28 mouse cellular contexts compared by ENCODE assay signal in the genomic region with DNA sequence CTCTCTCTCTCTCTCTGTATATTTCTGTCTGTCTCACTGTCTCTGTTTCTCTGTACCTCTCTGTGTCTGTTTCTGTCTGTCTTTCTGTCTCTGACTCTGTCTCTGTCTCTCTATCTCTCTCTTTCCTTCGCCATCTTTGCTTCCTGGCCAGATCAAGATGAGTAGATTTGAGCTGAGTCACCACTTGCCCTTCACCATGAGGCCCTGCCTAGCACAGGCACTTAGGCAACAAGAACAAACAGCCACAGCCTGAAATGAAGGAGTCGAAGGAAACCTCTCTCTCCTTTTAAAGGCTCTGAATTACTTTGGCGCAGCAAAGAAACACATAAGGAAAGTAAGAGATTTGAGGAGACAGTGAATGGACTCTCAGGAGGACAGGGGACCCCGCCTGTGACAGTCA.
DNase-seq lines count a peak whose midpoint lies in the region; ATAC-seq and TF ChIP-seq lines count a peak whose summit lies in the region.
"Had no signal": no experiment of that assay in that cellular context is flagged by ENCODE, and none has a peak within 500 bp of the region (broad histone marks: within the 10 kb centered on the region; RNA-seq: fewer than 3 reads in every experiment).

No protein-coding gene starts in this region.

- no peaks in the 10 kb centered on the region for H3K36me3 ChIP-seq in lung, postnatal 0 days (ENCODE audit: insufficient read depth, low read length)
- no peaks in the 10 kb centered on the region for H3K36me3 ChIP-seq in liver, embryonic 13.5 days
- H3K36me3 ChIP-seq: embryonic facial prominence, embryonic 13.5 days; forebrain, embryonic 10.5 days; forebrain, embryonic 15.5 days; heart, embryonic 13.5 days; hindbrain, embryonic 10.5 days; midbrain, embryonic 13.5 days had no signal

- no peak for ATAC-seq in lung, postnatal 0 days
- peak; percentile 79 for ATAC-seq in liver, embryonic 13.5 days (ENCODE audit: low read depth)
- peak; percentile 44; the same call in 1 of the 2 replicates for ATAC-seq in megakaryocyte progenitor cell, adult 5-6 weeks (replicated peaks; ENCODE audit: poor library complexity)
- ATAC-seq: activated CD4-positive, CD25-positive, alpha-beta regulatory T cell, adult 4 months; forebrain, embryonic 15.5 days; hindbrain, embryonic 16.5 days; midbrain, embryonic 13.5 days had no signal

- peak; percentile 26 to 66 for DNase-seq in adrenal gland, adult (ENCODE audit: inconsistent age in 2 of 2, low spot score in 1 of 2)
- DNase-seq in adrenal gland, postnatal 4 days (ENCODE audit: low spot score in 2 of 2): no peak
- DNase-seq in lung, postnatal 0 days (ENCODE audit: low spot score): peak; percentile 21
- DNase-seq in lung, postnatal 14 days: no peak
- no peak for DNase-seq in liver, embryonic 13.5 days
- DNase-seq in left cerebral cortex, adult 11 months (ENCODE audit: low spot score): no peak
- DNase-seq in frontal cortex, postnatal 25 days (ENCODE audit: low spot score in 2 of 2): no peak
- DNase-seq: cerebellum, adult 11 months; cerebellum, adult 9-11 months; heart, postnatal 10 days; kidney, adult 2 months; kidney, postnatal 36 days; lung, embryonic 14.5 days; lung, postnatal 36 days; retina, postnatal 1 day; right cerebral cortex, postnatal 14 days; thymus, postnatal 14 days had no signal

- H3K9ac ChIP-seq in lung, postnatal 0 days (replicated peaks; ENCODE audit: low read depth): no peak overlapping the region
- peak overlapping the region; percentile 30; the same call in 1 of the 2 replicates for H3K9ac ChIP-seq in liver, embryonic 13.5 days
- H3K9ac ChIP-seq: embryonic facial prominence, embryonic 13.5 days; forebrain, embryonic 15.5 days; heart, embryonic 13.5 days; lung, embryonic 14.5 days; midbrain, embryonic 13.5 days had no signal

- TF ChIP-seq CTCF in lung, postnatal 0 days (IDR thresholded peaks at IDR 0.05): no peak

- H3K9me3 ChIP-seq in lung, postnatal 0 days (ENCODE audit: low read length): no peaks in the 10 kb centered on the region
- no peaks in the 10 kb centered on the region for H3K9me3 ChIP-seq in liver, embryonic 13.5 days (replicated peaks)
- H3K9me3 ChIP-seq: embryonic facial prominence, embryonic 13.5 days; forebrain, embryonic 10.5 days; forebrain, embryonic 15.5 days; heart, embryonic 13.5 days; hindbrain, embryonic 10.5 days; megakaryocyte, embryonic 14.5 days; midbrain, embryonic 13.5 days had no signal

- no peaks in the 10 kb centered on the region for H3K27me3 ChIP-seq in lung, postnatal 0 days (replicated peaks; ENCODE audit: insufficient read depth, low read length)
- H3K27me3 ChIP-seq in liver, embryonic 13.5 days: no peaks in the 10 kb centered on the region
- H3K27me3 ChIP-seq: embryonic facial prominence, embryonic 13.5 days; forebrain, embryonic 15.5 days; heart, embryonic 13.5 days; megakaryocyte, embryonic 14.5 days; midbrain, embryonic 13.5 days had no signal

- H3K4me1 ChIP-seq in lung, postnatal 0 days (ENCODE audit: insufficient read depth, low read depth, low read length): 0 out of 2 replicates have a peak, but pooled peaks cover 2% of the 10 kb centered on the region
- H3K4me1 ChIP-seq in liver, embryonic 13.5 days (replicated peaks): peaks cover 21% of the 10 kb centered on the region
- H3K4me1 ChIP-seq: heart, embryonic 13.5 days; midbrain, embryonic 13.5 days had no signal

- no peak overlapping the region for H3K27ac ChIP-seq in lung, postnatal 0 days (ENCODE audit: low read length)
- H3K27ac ChIP-seq in liver, embryonic 13.5 days: peak overlapping the region; percentile 9; the same call in 1 of the 2 replicates
- H3K27ac ChIP-seq: embryonic facial prominence, embryonic 13.5 days; forebrain, embryonic 10.5 days; forebrain, embryonic 15.5 days; heart, embryonic 13.5 days; hindbrain, embryonic 10.5 days; layer of hippocampus, adult 2 months; midbrain, embryonic 13.5 days had no signal

- 65% methylated on average over 4 of the region's 4 CpGs for WGBS in lung, postnatal 0 days
- 50% methylated on average over 4 of the region's 4 CpGs for WGBS in liver, embryonic 13.5 days (ENCODE audit: insufficient replicate concordance)

- no peak overlapping the region for H3K4me3 ChIP-seq in lung, postnatal 0 days (ENCODE audit: low read depth, low read length)
- no peak overlapping the region for H3K4me3 ChIP-seq in liver, embryonic 13.5 days (replicated peaks)
- H3K4me3 ChIP-seq: embryonic facial prominence, embryonic 13.5 days; forebrain, embryonic 10.5 days; forebrain, embryonic 15.5 days; heart, embryonic 13.5 days; hindbrain, embryonic 10.5 days; layer of hippocampus, adult 2 months; megakaryocyte, embryonic 14.5 days; midbrain, embryonic 13.5 days had no signal

- H3K4me2 ChIP-seq in lung, postnatal 0 days (replicated peaks; ENCODE audit: low read depth, low read length): no peak overlapping the region
- H3K4me2 ChIP-seq in liver, embryonic 13.5 days: peak overlapping the region; percentile 10; the same call in 1 of the 2 replicates
- H3K4me2 ChIP-seq: embryonic facial prominence, embryonic 13.5 days; forebrain, embryonic 15.5 days; heart, embryonic 13.5 days; lung, embryonic 14.5 days; midbrain, embryonic 13.5 days had no signal

- no peak for TF ChIP-seq EP300 in lung, postnatal 0 days (IDR thresholded peaks at IDR 0.05)

Comparison
In these comparisons a context has a peak if more than half of its experiments do, and no peak if none do; other contexts are left out.
1. DNase-seq: peak in adrenal gland, adult (2 of 2) and lung, postnatal 0 days (single experiment); none in adrenal gland, postnatal 4 days (0 of 2), lung, postnatal 14 days (single experiment), liver, embryonic 13.5 days (single experiment), left cerebral cortex, adult 11 months (single experiment) and frontal cortex, postnatal 25 days (0 of 2).